ENCODE assay signal across 10 mouse cellular contexts in genomic region chr19:46058466-46058865, GRCm38 (mm10). TPM values are rescaled to one million over a fixed set of nuclear protein-coding genes. Genes with fewer than 3 reads are reported as not detected.
DNase-seq lines count a peak whose midpoint lies in the region; ATAC-seq and TF ChIP-seq lines count a peak whose summit lies in the region.
"Had no signal": no experiment of that assay in that cellular context is flagged by ENCODE, and none has a peak within 500 bp of the region (broad histone marks: within the 10 kb centered on the region; RNA-seq: fewer than 3 reads in every experiment).

No protein-coding gene starts in this region.

- WGBS in intestine, embryonic 14.5 days, result 95% methylated on average over 7 of the region's 7 CpGs
- 91% methylated on average over 7 of the region's 7 CpGs for WGBS in intestine, postnatal 0 days
- WGBS in limb, embryonic 15.5 days, result 98% methylated on average over 7 of the region's 7 CpGs

- no peak for ATAC-seq in erythroblast, adult 5-6 weeks (replicated peaks; ENCODE audit: low FRiP score, poor library complexity, severe bottlenecking)
- ATAC-seq in intestine, embryonic 14.5 days (replicated peaks; ENCODE audit: low FRiP score, low TSS enrichment, low read depth), result no peak
- no peak for ATAC-seq in intestine, postnatal 0 days
- no peak for ATAC-seq in limb, embryonic 15.5 days (ENCODE audit: insufficient number of reproducible peaks, low FRiP score, low TSS enrichment, low read depth)

- no peak for TF ChIP-seq CTCF in intestine, postnatal 0 days (IDR thresholded peaks at IDR 0.05; ENCODE audit: low read depth)
- TF ChIP-seq CTCF in layer of hippocampus, adult 2 months (conservative IDR thresholded peaks at IDR 0.05), result no peak

- no peaks in the 10 kb centered on the region for H3K27me3 ChIP-seq in erythroblast, embryonic 14.5 days (ENCODE audit: control insufficient read depth)
- no peaks in the 10 kb centered on the region for H3K27me3 ChIP-seq in intestine, embryonic 14.5 days (replicated peaks; ENCODE audit: control insufficient read depth, insufficient read depth, low read length)
- no peaks in the 10 kb centered on the region for H3K27me3 ChIP-seq in intestine, postnatal 0 days (replicated peaks; ENCODE audit: control insufficient read depth, insufficient read depth, low read length)
- no peaks in the 10 kb centered on the region for H3K27me3 ChIP-seq in limb, embryonic 15.5 days

- H3K4me2 ChIP-seq in intestine, embryonic 14.5 days (ENCODE audit: low read length), result peak overlapping the region; percentile 84; the same call in 1 of the 2 replicates
- no peak overlapping the region for H3K4me2 ChIP-seq in intestine, postnatal 0 days (replicated peaks; ENCODE audit: low read depth)
- peak overlapping the region; percentile 63; the same call in 1 of the 2 replicates for H3K4me2 ChIP-seq in limb, embryonic 15.5 days

- peak overlapping the region; percentile 98 for H3K4me3 ChIP-seq in erythroblast, embryonic 14.5 days (replicated peaks)
- H3K4me3 ChIP-seq in intestine, embryonic 14.5 days (ENCODE audit: low read depth, low read length), result no peak overlapping the region
- H3K4me3 ChIP-seq in intestine, postnatal 0 days (ENCODE audit: low read depth, low read length), result no peak overlapping the region
- H3K4me3 ChIP-seq in limb, embryonic 15.5 days, result peak overlapping the region; percentile 98; the same call in 1 of the 2 replicates
- no peak overlapping the region for H3K4me3 ChIP-seq in layer of hippocampus, adult 2 months

- peaks cover 74% of the 10 kb centered on the region for H3K4me1 ChIP-seq in erythroblast, embryonic 14.5 days (ENCODE audit: control insufficient read depth)
- H3K4me1 ChIP-seq in intestine, embryonic 14.5 days (replicated peaks; ENCODE audit: control insufficient read depth, insufficient read depth, low read length), result peaks cover 8% of the 10 kb centered on the region
- H3K4me1 ChIP-seq in intestine, postnatal 0 days (replicated peaks; ENCODE audit: control insufficient read depth, insufficient read depth, low read length), result 0 out of 2 replicates have a peak, but pooled peaks cover 3% of the 10 kb centered on the region
- peaks cover 25% of the 10 kb centered on the region; the same call in 1 of the 2 replicates for H3K4me1 ChIP-seq in limb, embryonic 15.5 days

- no peak overlapping the region for H3K27ac ChIP-seq in intestine, embryonic 14.5 days (ENCODE audit: low read depth)
- H3K27ac ChIP-seq in intestine, postnatal 0 days (ENCODE audit: low read depth, low read length), result no peak overlapping the region
- no peak overlapping the region for H3K27ac ChIP-seq in limb, embryonic 15.5 days
- no peak overlapping the region for H3K27ac ChIP-seq in layer of hippocampus, adult 2 months

- H3K36me3 ChIP-seq in erythroblast, embryonic 14.5 days (ENCODE audit: control insufficient read depth), result peaks cover 44% of the 10 kb centered on the region
- H3K36me3 ChIP-seq in intestine, embryonic 14.5 days (ENCODE audit: control insufficient read depth, insufficient read depth, low read length), result peaks cover 23% of the 10 kb centered on the region
- H3K36me3 ChIP-seq in intestine, postnatal 0 days (ENCODE audit: control insufficient read depth, insufficient read depth), result peaks cover 23% of the 10 kb centered on the region
- H3K36me3 ChIP-seq in limb, embryonic 15.5 days, result peaks cover 22% of the 10 kb centered on the region

- H3K9ac ChIP-seq in intestine, embryonic 14.5 days (ENCODE audit: low read length), result no peak overlapping the region
- H3K9ac ChIP-seq in intestine, postnatal 0 days (ENCODE audit: low read depth, low read length), result no peak overlapping the region
- no peak overlapping the region for H3K9ac ChIP-seq in limb, embryonic 15.5 days

- H3K9me3 ChIP-seq in erythroblast, embryonic 14.5 days (ENCODE audit: control insufficient read depth, low read length), result peaks cover 4% of the 10 kb centered on the region
- no peaks in the 10 kb centered on the region for H3K9me3 ChIP-seq in intestine, embryonic 14.5 days (ENCODE audit: control insufficient read depth, low read length)
- H3K9me3 ChIP-seq in intestine, postnatal 0 days (ENCODE audit: control insufficient read depth), result no peaks in the 10 kb centered on the region
- no peaks in the 10 kb centered on the region for H3K9me3 ChIP-seq in limb, embryonic 15.5 days

- no peak for DNase-seq in intestine, embryonic 14.5 days (ENCODE audit: low spot score)
- peak; percentile 66 for DNase-seq in ES-CJ7 (ENCODE audit: low read depth, low spot score)
- DNase-seq in layer of hippocampus, adult 18-20 months (ENCODE audit: low spot score in 2 of 2), result no peak
- DNase-seq in layer of hippocampus, adult 2 months (ENCODE audit: low spot score in 2 of 2), result no peak
- DNase-seq: kidney, adult 2 months; lung, postnatal 14 days had no signal

RNA-seq across cellular contexts. Expression of gene Ldb1, which starts 13.5 kb away (rescaled TPM):
- 65.5 and 65.9 TPM in 2 replicates for polyA plus RNA-seq in erythroblast, embryonic 14.5 days (2012)
- 13.2 and 16.3 TPM in 2 replicates for total RNA-seq in erythroblast, adult 5-6 weeks (2015; ENCODE audit: low replicate concordance)
- 21.6 and 37.9 TPM in 2 replicates for total RNA-seq in erythroblast, adult 5-6 weeks (2017; ENCODE audit: low replicate concordance)
- 65.6 and 74.6 TPM in 2 replicates for polyA plus RNA-seq in intestine, embryonic 14.5 days (2014; fragmentation: Nextera tagmentation; extraction: Ambion mirVana)
- polyA plus RNA-seq in intestine, postnatal 0 days (2015; fragmentation: Nextera tagmentation; extraction: Ambion mirVana), result 31.0 and 35.5 TPM in 2 replicates
- 87.0 and 103 TPM in 2 replicates for polyA plus RNA-seq in limb, embryonic 15.5 days (2015; fragmentation: Nextera tagmentation; extraction: Ambion mirVana)
- 100 to 1,000 TPM; 122 to 123 TPM for total RNA-seq in layer of hippocampus, adult 18-20 months (2021)
- total RNA-seq in layer of hippocampus, adult 2 months (2021), result 100 to 1,000 TPM; 113 to 119 TPM

RNA-seq across cellular contexts. Expression of gene Pprc1, which starts 13.8 kb away (rescaled TPM):
- polyA plus RNA-seq in erythroblast, embryonic 14.5 days (2012), result 1.9 and 3.3 TPM in 2 replicates
- 19.6 and 30.7 TPM in 2 replicates for total RNA-seq in erythroblast, adult 5-6 weeks (2015; ENCODE audit: low replicate concordance)
- total RNA-seq in erythroblast, adult 5-6 weeks (2017; ENCODE audit: low replicate concordance), result 11.7 and 20.1 TPM in 2 replicates
- 48.8 and 51.0 TPM in 2 replicates for polyA plus RNA-seq in intestine, embryonic 14.5 days (2014; fragmentation: Nextera tagmentation; extraction: Ambion mirVana)
- 8.3 and 8.8 TPM in 2 replicates for polyA plus RNA-seq in intestine, postnatal 0 days (2015; fragmentation: Nextera tagmentation; extraction: Ambion mirVana)
- polyA plus RNA-seq in limb, embryonic 15.5 days (2015; fragmentation: Nextera tagmentation; extraction: Ambion mirVana), result 36.8 and 37.0 TPM in 2 replicates
- total RNA-seq in layer of hippocampus, adult 18-20 months (2021), result 10 to 100 TPM; 31.0 to 36.6 TPM
- total RNA-seq in layer of hippocampus, adult 2 months (2021), result 10 to 100 TPM; 25.4 to 33.7 TPM

RNA-seq across cellular contexts. Expression of gene Nolc1, which starts 17.2 kb away (rescaled TPM):
- polyA plus RNA-seq in erythroblast, embryonic 14.5 days (2012), result 3.1 and 3.4 TPM in 2 replicates
- 12.7 and 16.9 TPM in 2 replicates for total RNA-seq in erythroblast, adult 5-6 weeks (2015; ENCODE audit: low replicate concordance)
- 25.9 and 31.9 TPM in 2 replicates for total RNA-seq in erythroblast, adult 5-6 weeks (2017; ENCODE audit: low replicate concordance)
- polyA plus RNA-seq in intestine, embryonic 14.5 days (2014; fragmentation: Nextera tagmentation; extraction: Ambion mirVana), result 109 and 110 TPM in 2 replicates
- polyA plus RNA-seq in intestine, postnatal 0 days (2015; fragmentation: Nextera tagmentation; extraction: Ambion mirVana), result 22.2 and 25.1 TPM in 2 replicates
- 70.4 and 79.6 TPM in 2 replicates for polyA plus RNA-seq in limb, embryonic 15.5 days (2015; fragmentation: Nextera tagmentation; extraction: Ambion mirVana)
- 10 to 100 TPM; 56.2 to 56.4 TPM for total RNA-seq in layer of hippocampus, adult 18-20 months (2021)
- 10 to 100 TPM; 48.7 to 51.8 TPM for total RNA-seq in layer of hippocampus, adult 2 months (2021)

RNA-seq across cellular contexts. Expression of gene Hps6, which starts 55.2 kb away (rescaled TPM):
- 0.04 and 0.06 TPM in 2 replicates for polyA plus RNA-seq in erythroblast, embryonic 14.5 days (2012)
- total RNA-seq in erythroblast, adult 5-6 weeks (2015; ENCODE audit: low replicate concordance), result not detected in 2 replicates
- total RNA-seq in erythroblast, adult 5-6 weeks (2017; ENCODE audit: low replicate concordance), result 0.28 and 0.77 TPM in 2 replicates
- polyA plus RNA-seq in intestine, embryonic 14.5 days (2014; fragmentation: Nextera tagmentation; extraction: Ambion mirVana), result 4.7 and 5.2 TPM in 2 replicates
- 5.3 and 5.4 TPM in 2 replicates for polyA plus RNA-seq in intestine, postnatal 0 days (2015; fragmentation: Nextera tagmentation; extraction: Ambion mirVana)
- polyA plus RNA-seq in limb, embryonic 15.5 days (2015; fragmentation: Nextera tagmentation; extraction: Ambion mirVana), result 8.8 and 9.2 TPM in 2 replicates
- total RNA-seq in layer of hippocampus, adult 18-20 months (2021), result 1 to 10 TPM; 7.5 to 9.7 TPM
- 1 to 10 TPM; 6.3 to 8.2 TPM for total RNA-seq in layer of hippocampus, adult 2 months (2021)

Comparison
In these comparisons a context has a peak if more than half of its experiments do, and no peak if none do; other contexts are left out.
1. H3K4me3 ChIP-seq: peak in erythroblast, embryonic 14.5 days (single experiment) and limb, embryonic 15.5 days (single experiment); none in intestine, embryonic 14.5 days (single experiment), intestine, postnatal 0 days (single experiment) and layer of hippocampus, adult 2 months (single experiment).